Mouse (Mus musculus) kidney, postnatal 36 days (tissue): ENCODE results near the gene Gdf3.
"Not testable (repeated sequence)": the region's sequence is repeated elsewhere in the genome, so short reads cannot be mapped to it uniquely, and the experiment has no call there.

ENCODE experiments used
- DNase-seq, 2 experiments: peaks; one replicate each; pipeline ENCODE4 v3.0.0; 2021 to 2022; ENCODE audit warnings: mixed read lengths in 2 of 2

Gdf3 gene

GRCm38 (mm10) chr6:122609771-122610170, at the start of gene Gdf3:
Gene Gdf3, minus strand, starts transcription at chr6:122610087.
- DNase-seq, result no peak

- peak; percentile 31 to 59 for DNase-seq
Observed at GRCm38 (mm10) chr6:122659567-122659966, 49.7 kb upstream of the Gdf3 start.

GRCm38 (mm10) chr6:122657630-122658029, 47.7 kb upstream of the Gdf3 start:
- no peak for DNase-seq

GRCm38 (mm10) chr6:122654301-122654700, 44.4 kb upstream of the Gdf3 start:
- DNase-seq, result peak in 1 of 2 experiments; percentile 10

- no peak for DNase-seq
Observed at GRCm38 (mm10) chr6:122650398-122650980, 40.6 kb upstream of the Gdf3 start.

GRCm38 (mm10) chr6:122649903-122650302, 40.0 kb upstream of the Gdf3 start:
- DNase-seq, result no peak

GRCm38 (mm10) chr6:122644196-122644595, 34.3 kb upstream of the Gdf3 start:
- not testable (repeated sequence) for DNase-seq

- peak; percentile 50 to 59 for DNase-seq
Observed at GRCm38 (mm10) chr6:122637566-122637965, 27.7 kb upstream of the Gdf3 start.

- peak; percentile 47 to 76 for DNase-seq
Observed at GRCm38 (mm10) chr6:122636666-122637065, 26.8 kb upstream of the Gdf3 start.

GRCm38 (mm10) chr6:122635315-122635714, 25.4 kb upstream of the Gdf3 start:
- peak in 1 of 2 experiments; percentile 28 for DNase-seq

- peak; percentile 46 to 57 for DNase-seq
Observed at GRCm38 (mm10) chr6:122633411-122633810, 23.5 kb upstream of the Gdf3 start.

GRCm38 (mm10) chr6:122627469-122628108, 17.7 kb upstream of the Gdf3 start:
- DNase-seq, result peak in 1 of 2 experiments; percentile 26

- DNase-seq, result no peak
Observed at GRCm38 (mm10) chr6:122626110-122626509, 16.2 kb upstream of the Gdf3 start, which contains the start of gene Dppa3. Gene Dppa3, plus strand, starts transcription at chr6:122626410.

- DNase-seq, result peak; percentile 86 to 91
Observed at GRCm38 (mm10) chr6:122625156-122625555, 15.3 kb upstream of the Gdf3 start.

- DNase-seq, result no peak
Observed at GRCm38 (mm10) chr6:122624480-122624879, 14.6 kb upstream of the Gdf3 start.

GRCm38 (mm10) chr6:122621066-122621465, 11.2 kb upstream of the Gdf3 start:
- DNase-seq, result no peak

GRCm38 (mm10) chr6:122616022-122616421, 6.1 kb upstream of the Gdf3 start:
- no peak for DNase-seq

GRCm38 (mm10) chr6:122614047-122614446, 4.2 kb upstream of the Gdf3 start:
- DNase-seq, result peak in 1 of 2 experiments; percentile 64

GRCm38 (mm10) chr6:122612426-122612825, 2.5 kb upstream of the Gdf3 start:
- no peak for DNase-seq

GRCm38 (mm10) chr6:122609377-122609728, 534 bp downstream of the Gdf3 start:
- DNase-seq, result no peak

- no peak for DNase-seq
Observed at GRCm38 (mm10) chr6:122608434-122609376, 1.2 kb downstream of the Gdf3 start.

- no peak for DNase-seq
Observed at GRCm38 (mm10) chr6:122607700-122608099, 2.2 kb downstream of the Gdf3 start.

GRCm38 (mm10) chr6:122606661-122607060, 3.2 kb downstream of the Gdf3 start:
- no peak for DNase-seq
